Mouse (Mus musculus): ENCODE measurements around the gene Rnf43.

Gene Rnf43

GRCm38 (mm10) chr11:87745632-87746555 is 83.4 kb downstream of the Rnf43 start:
- no peak for DNase-seq (ENCODE audit: low spot score in 2 of 2)

GRCm38 (mm10) chr11:87747312-87747711 is 84.8 kb downstream of the Rnf43 start:
- no peak for DNase-seq (ENCODE audit: low spot score in 2 of 2)

GRCm38 (mm10) chr11:87747716-87748115 is 85.2 kb downstream of the Rnf43 start:
- DNase-seq (ENCODE audit: low spot score in 2 of 2), result no peak

GRCm38 (mm10) chr11:87748132-87749119 is 85.9 kb downstream of the Rnf43 start:
- peak; percentile 72 to 78 for DNase-seq (ENCODE audit: low spot score in 2 of 2)

GRCm38 (mm10) chr11:87749192-87750042 is 86.9 kb downstream of the Rnf43 start:
- peak; percentile 78 to 83 for DNase-seq (ENCODE audit: low spot score in 2 of 2)

GRCm38 (mm10) chr11:87750043-87750421 is 87.5 kb downstream of the Rnf43 start:
- DNase-seq (ENCODE audit: low spot score in 2 of 2), result peak in 1 of 2 experiments; percentile 38

GRCm38 (mm10) chr11:87750521-87750920 is 88.0 kb downstream of the Rnf43 start:
- DNase-seq (ENCODE audit: low spot score in 2 of 2), result no peak

GRCm38 (mm10) chr11:87751031-87751430 is 88.5 kb downstream of the Rnf43 start:
- no peak for DNase-seq (ENCODE audit: low spot score in 2 of 2)

- peak in 1 of 2 experiments; percentile 56 for DNase-seq (ENCODE audit: low spot score in 2 of 2)
These were observed 89.0 kb downstream of the Rnf43 start for GRCm38 (mm10) chr11:87751491-87751966.

GRCm38 (mm10) chr11:87752307-87752706 is 89.8 kb downstream of the Rnf43 start:
- no peak for DNase-seq (ENCODE audit: low spot score in 2 of 2)

- no peak for DNase-seq (ENCODE audit: low spot score in 2 of 2)
These were observed 90.7 kb downstream of the Rnf43 start for GRCm38 (mm10) chr11:87753255-87753654.

- DNase-seq (ENCODE audit: low spot score in 2 of 2), result no peak
These were observed 91.5 kb downstream of the Rnf43 start for GRCm38 (mm10) chr11:87753891-87754501.

- peak; percentile 56 to 68 for DNase-seq (ENCODE audit: low spot score in 2 of 2)
These were observed 92.1 kb downstream of the Rnf43 start for GRCm38 (mm10) chr11:87754603-87755002.

- peak; percentile 90 to 94 for DNase-seq (ENCODE audit: low spot score in 2 of 2)
These were observed 93.0 kb downstream of the Rnf43 start for GRCm38 (mm10) chr11:87755360-87756017.

GRCm38 (mm10) chr11:87756251-87756820 is 93.8 kb downstream of the Rnf43 start:
- DNase-seq (ENCODE audit: low spot score in 2 of 2), result peak; percentile 63 to 68

- DNase-seq (ENCODE audit: low spot score in 2 of 2), result no peak
These were observed 94.8 kb downstream of the Rnf43 start for GRCm38 (mm10) chr11:87757001-87757954.

GRCm38 (mm10) chr11:87758161-87758911 is 95.8 kb downstream of the Rnf43 start:
- DNase-seq (ENCODE audit: low spot score in 2 of 2), result no peak
